Mouse (Mus musculus): Measurements from ENCODE around the gene Gm21117.
"Not testable (repeated sequence)": the region's sequence is repeated elsewhere in the genome, so short reads cannot be mapped to it uniquely, and the experiment has no call there.

Gm21117 gene

DNA sequence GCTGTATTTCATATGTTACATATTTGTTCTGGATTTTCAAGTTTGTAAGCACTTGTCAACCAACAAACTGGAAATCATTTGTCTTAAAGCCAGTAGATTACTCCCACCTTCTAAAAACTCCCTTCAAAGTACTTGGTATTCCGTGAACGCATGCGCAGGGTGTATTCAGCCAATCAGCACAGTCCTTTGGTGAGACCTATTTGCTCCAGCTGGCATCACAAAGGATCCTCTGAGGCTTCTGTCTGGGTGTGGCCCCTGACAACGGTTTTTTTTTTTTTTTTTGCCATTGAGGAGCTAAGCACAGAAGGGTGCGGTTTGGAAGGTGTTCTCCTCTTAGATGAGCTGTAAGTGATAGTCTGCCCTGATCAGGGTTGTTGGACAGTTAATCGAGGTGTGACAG is at the start of gene Gm21117:
Gm21117 (plus strand) TSS at position 301 of the 400 bp plus-strand sequence.
- DNase-seq (ENCODE audit: extremely low spot score, low read depth, low spot score): not testable (repeated sequence)

Data from hindlimb bud, embryonic 11.5 days (tissue).